Mouse (Mus musculus) lung, postnatal 14 days (tissue): ENCODE measurements around the gene Pigu.
A peak's percentile ranks its signal among the peaks of the same experiment; 100 is the strongest.

Experiments used
- DNase-seq: peaks from one replicate; pipeline ENCODE4 v3.0.0; 2021

Gene Pigu

GRCm38 (mm10) chr2:155357686-155358399 lies 613 bp upstream of the Pigu start:
- DNase-seq = no peak

GRCm38 (mm10) chr2:155354402-155354801 lies 2.8 kb downstream of the Pigu start:
- DNase-seq = no peak

GRCm38 (mm10) chr2:155346670-155347069 lies 10.6 kb downstream of the Pigu start:
- no peak for DNase-seq

GRCm38 (mm10) chr2:155340166-155340565 lies 17.1 kb downstream of the Pigu start:
- DNase-seq = no peak

GRCm38 (mm10) chr2:155336254-155336653 lies 21.0 kb downstream of the Pigu start:
- no peak for DNase-seq

- DNase-seq = no peak
Measured at GRCm38 (mm10) chr2:155335231-155335630, 22.0 kb downstream of the Pigu start.

- DNase-seq = no peak
Measured at GRCm38 (mm10) chr2:155333421-155333820, 23.8 kb downstream of the Pigu start.

- DNase-seq = no peak
Measured at GRCm38 (mm10) chr2:155331351-155331750, 25.9 kb downstream of the Pigu start.

GRCm38 (mm10) chr2:155330811-155331210 lies 26.4 kb downstream of the Pigu start:
- no peak for DNase-seq

- no peak for DNase-seq
Measured at GRCm38 (mm10) chr2:155329707-155330106, 27.5 kb downstream of the Pigu start.

GRCm38 (mm10) chr2:155328906-155329305 lies 28.3 kb downstream of the Pigu start:
- DNase-seq = no peak

GRCm38 (mm10) chr2:155327906-155328305 lies 29.3 kb downstream of the Pigu start:
- DNase-seq = no peak

- DNase-seq = no peak
Measured at GRCm38 (mm10) chr2:155326001-155326400, 31.2 kb downstream of the Pigu start.

- DNase-seq = no peak
Measured at GRCm38 (mm10) chr2:155320596-155320995, 36.6 kb downstream of the Pigu start.

- no peak for DNase-seq
Measured at GRCm38 (mm10) chr2:155318618-155319017, 38.6 kb downstream of the Pigu start.

GRCm38 (mm10) chr2:155313671-155314070 lies 43.6 kb downstream of the Pigu start:
- no peak for DNase-seq

- peak; percentile 28 for DNase-seq
Measured at GRCm38 (mm10) chr2:155308936-155309592, 48.2 kb downstream of the Pigu start.

- peak; percentile 38 for DNase-seq
Measured at GRCm38 (mm10) chr2:155299563-155299962, 57.7 kb downstream of the Pigu start.

GRCm38 (mm10) chr2:155295453-155295852 lies 61.8 kb downstream of the Pigu start:
- DNase-seq = no peak

GRCm38 (mm10) chr2:155293946-155294345 lies 63.3 kb downstream of the Pigu start:
- DNase-seq = no peak

- no peak for DNase-seq
Measured at GRCm38 (mm10) chr2:155293382-155293781, 63.8 kb downstream of the Pigu start.

GRCm38 (mm10) chr2:155290066-155290465 lies 67.2 kb downstream of the Pigu start:
- no peak for DNase-seq

GRCm38 (mm10) chr2:155287456-155288250 lies 69.6 kb downstream of the Pigu start:
- no peak for DNase-seq

- no peak for DNase-seq
Measured at GRCm38 (mm10) chr2:155285744-155286143, 71.5 kb downstream of the Pigu start.
